Mouse (Mus musculus) neural tube, embryonic 10.5 days (tissue): ENCODE results near the gene Ap2s1.

Experiments used
- DNase-seq: peaks from one replicate; pipeline ENCODE4 v3.0.0-alpha.2; 2017; ENCODE audit warnings: low spot score; ENCODE audit errors: extremely low spot score

Ap2s1 gene

DNA sequence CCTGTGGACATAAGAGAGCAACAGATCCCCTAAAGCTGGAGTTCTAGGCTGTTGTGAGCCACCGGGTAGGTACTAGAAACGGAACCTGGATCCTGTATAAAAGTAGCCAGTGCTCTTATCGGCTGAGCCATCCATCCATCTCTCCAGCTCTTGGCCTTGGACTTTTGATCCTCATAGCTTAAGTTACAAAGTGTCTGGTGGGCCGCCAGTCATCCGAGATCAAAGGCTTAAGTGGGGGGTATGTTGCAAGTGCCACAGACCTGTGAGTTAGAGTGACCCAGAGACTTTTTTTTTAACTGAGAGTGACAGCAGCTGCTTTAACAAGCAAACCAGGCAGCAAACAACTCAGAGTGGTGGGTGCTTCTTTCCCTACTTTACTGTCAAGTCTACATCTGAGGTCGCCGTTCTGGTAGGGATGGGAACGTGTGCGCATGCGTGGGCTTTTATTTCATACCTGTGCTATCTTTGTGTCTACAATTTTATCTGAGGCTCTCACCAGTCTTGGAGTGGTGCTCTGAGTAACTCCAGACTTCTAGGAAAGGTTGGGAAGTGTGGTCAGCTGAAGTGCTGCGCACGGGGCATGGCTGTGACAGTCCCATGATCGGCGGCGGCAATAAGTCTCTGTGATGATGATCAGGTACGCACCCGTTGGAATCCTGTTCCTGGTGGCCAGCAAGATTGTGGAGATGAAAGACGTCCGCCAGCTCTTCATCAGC, 55.0 kb downstream of the Ap2s1 start:
- no peak for DNase-seq

DNA sequence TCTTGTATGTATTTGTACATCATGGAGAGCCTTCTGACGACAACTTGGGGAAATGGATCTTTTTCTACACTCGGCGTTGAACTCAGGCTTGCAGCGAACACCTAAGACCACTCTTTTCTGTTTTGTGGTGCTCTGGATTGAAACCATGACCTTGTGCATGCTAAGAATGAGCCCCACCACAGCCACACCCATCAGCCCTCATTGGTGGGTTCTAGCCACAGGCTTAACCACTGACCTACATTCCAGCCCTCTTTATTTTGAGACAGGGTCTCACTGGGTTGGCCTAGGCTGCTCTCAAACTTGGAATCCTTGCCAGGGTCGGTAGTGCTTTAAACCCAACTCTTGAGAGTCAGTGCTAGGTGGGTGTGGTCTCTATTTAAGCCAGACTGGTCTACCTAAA, 56.7 kb downstream of the Ap2s1 start:
- no peak for DNase-seq
